In the genomic region with DNA sequence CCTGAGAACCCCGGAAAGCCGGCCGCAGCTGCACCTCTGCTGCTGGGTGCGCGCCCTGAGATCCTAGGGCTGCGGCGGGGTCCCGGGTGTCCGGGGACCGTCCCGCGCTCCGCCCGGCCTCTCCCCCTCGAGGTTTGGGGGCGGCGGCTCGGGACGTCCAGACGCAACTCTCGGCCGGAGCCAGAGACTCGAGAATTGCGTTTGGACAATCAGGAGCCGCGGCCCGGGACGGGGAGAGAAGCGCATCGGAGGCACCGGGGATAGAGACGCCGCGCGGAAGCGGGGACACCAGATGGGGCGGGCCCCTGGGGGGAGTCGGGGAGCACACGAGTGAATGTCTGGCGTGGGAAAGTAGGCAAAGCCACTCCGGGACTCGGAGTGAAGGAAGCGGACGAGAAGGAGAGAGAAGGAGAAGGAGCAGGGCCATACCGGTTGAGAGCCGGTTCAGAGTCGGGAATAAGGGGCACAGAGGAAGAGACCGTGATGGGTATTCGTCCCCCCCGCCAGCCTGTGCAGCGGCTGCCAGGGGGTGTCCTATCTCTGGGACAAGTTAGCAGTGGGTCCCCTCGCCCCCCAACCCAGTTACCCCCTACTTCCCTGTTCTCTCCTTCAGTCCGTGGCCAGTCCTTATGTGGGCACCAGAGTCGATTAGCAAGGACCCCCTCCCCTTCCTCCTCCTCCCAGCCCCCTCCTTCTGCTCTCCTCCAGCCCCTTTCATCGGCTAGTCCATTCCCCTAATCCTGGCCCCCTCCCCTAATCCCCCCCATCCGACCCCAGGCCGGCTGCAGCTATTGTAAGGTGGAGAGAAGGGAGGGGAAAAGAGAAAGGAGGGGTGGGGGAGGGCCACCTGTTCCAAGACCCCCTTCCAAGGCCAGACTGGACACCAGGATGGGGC, we compare ENCODE assay signal across 8 mouse cellular contexts. TPM values are rescaled to one million over a fixed set of nuclear protein-coding genes. Genes with fewer than 3 reads are reported as not detected.
A peak's percentile ranks its signal among the peaks of the same experiment; 100 is the strongest.
DNase-seq lines count a peak whose midpoint lies in the region; ATAC-seq and TF ChIP-seq lines count a peak whose summit lies in the region.

No protein-coding gene starts in this region.

- peak overlapping the region; percentile 93 for H3K27ac ChIP-seq in heart, embryonic 12.5 days (ENCODE audit: poor library complexity, severe bottlenecking)
- peak overlapping the region; percentile 94 for H3K27ac ChIP-seq in embryonic facial prominence, embryonic 13.5 days
- peak overlapping the region; percentile 82 for H3K27ac ChIP-seq in intestine, postnatal 0 days (ENCODE audit: low read depth, low read length)

- DNase-seq in heart, adult 8-10 months (ENCODE audit: low spot score), result no peak
- DNase-seq in MN1 (ENCODE audit: low spot score), result peak; percentile 77
- DNase-seq in neural tube, embryonic 10.5 days (ENCODE audit: extremely low spot score, low spot score), result peak; percentile 78
- DNase-seq in ovary, adult 18-20 months (ENCODE audit: low spot score), result no peak
- DNase-seq in urinary bladder, postnatal 14 days (ENCODE audit: low spot score), result no peak

- H3K4me1 ChIP-seq in heart, embryonic 12.5 days (replicated peaks), result peaks cover 52% of the 10 kb centered on the region
- peaks cover 53% of the 10 kb centered on the region for H3K4me1 ChIP-seq in embryonic facial prominence, embryonic 13.5 days
- peaks cover 19% of the 10 kb centered on the region; the same call in 1 of the 2 replicates for H3K4me1 ChIP-seq in intestine, postnatal 0 days (replicated peaks; ENCODE audit: control insufficient read depth, insufficient read depth, low read length)

- TF ChIP-seq CTCF in intestine, postnatal 0 days (IDR thresholded peaks at IDR 0.05; ENCODE audit: low read depth), result no peak

- peaks cover 48% of the 10 kb centered on the region for H3K36me3 ChIP-seq in heart, embryonic 12.5 days
- peaks cover 47% of the 10 kb centered on the region for H3K36me3 ChIP-seq in embryonic facial prominence, embryonic 13.5 days
- peaks cover 43% of the 10 kb centered on the region for H3K36me3 ChIP-seq in intestine, postnatal 0 days (ENCODE audit: control insufficient read depth, insufficient read depth)

- whole genome bisulfite sequencing in heart, embryonic 12.5 days, result under 1% methylated on average over 57 of the region's 57 CpGs
- WGBS in embryonic facial prominence, embryonic 13.5 days, result under 1% methylated on average over 56 of the region's 57 CpGs
- WGBS in intestine, postnatal 0 days, result 1% methylated on average over 57 of the region's 57 CpGs

- ATAC-seq in heart, embryonic 12.5 days (ENCODE audit: insufficient number of reproducible peaks, low FRiP score), result 0 out of 2 replicates have a peak, but pooled peaks have one; percentile 6
- no peak; the same call in 1 of the 2 replicates for ATAC-seq in embryonic facial prominence, embryonic 13.5 days (ENCODE audit: insufficient number of reproducible peaks, insufficient read depth, low FRiP score, low TSS enrichment, low read depth)
- ATAC-seq in intestine, postnatal 0 days, result peak; percentile 14

- H3K4me3 ChIP-seq in heart, embryonic 12.5 days, result peak overlapping the region; percentile 75
- H3K4me3 ChIP-seq in embryonic facial prominence, embryonic 13.5 days, result peak overlapping the region; percentile 82
- peak overlapping the region; percentile 86 for H3K4me3 ChIP-seq in intestine, postnatal 0 days (ENCODE audit: low read depth, low read length)

- peaks cover 5% of the 10 kb centered on the region; the same call in 1 of the 2 replicates for H3K9me3 ChIP-seq in heart, embryonic 12.5 days (replicated peaks)
- no peaks in the 10 kb centered on the region; the same call in 1 of the 2 replicates for H3K9me3 ChIP-seq in embryonic facial prominence, embryonic 13.5 days
- no peaks in the 10 kb centered on the region for H3K9me3 ChIP-seq in intestine, postnatal 0 days (ENCODE audit: control insufficient read depth)

- no peaks in the 10 kb centered on the region for H3K27me3 ChIP-seq in heart, embryonic 12.5 days (replicated peaks)
- no peaks in the 10 kb centered on the region; the same call in 1 of the 2 replicates for H3K27me3 ChIP-seq in embryonic facial prominence, embryonic 13.5 days
- H3K27me3 ChIP-seq in intestine, postnatal 0 days (replicated peaks; ENCODE audit: control insufficient read depth, insufficient read depth, low read length), result no peaks in the 10 kb centered on the region

- H3K4me2 ChIP-seq in heart, embryonic 12.5 days, result peak overlapping the region; percentile 95
- peak overlapping the region; percentile 99 for H3K4me2 ChIP-seq in embryonic facial prominence, embryonic 13.5 days
- H3K4me2 ChIP-seq in intestine, postnatal 0 days (replicated peaks; ENCODE audit: low read depth), result peak overlapping the region; percentile 99

- peak overlapping the region; percentile 91 for H3K9ac ChIP-seq in heart, embryonic 12.5 days
- H3K9ac ChIP-seq in embryonic facial prominence, embryonic 13.5 days, result peak overlapping the region; percentile 93
- H3K9ac ChIP-seq in intestine, postnatal 0 days (ENCODE audit: low read depth, low read length), result peak overlapping the region; percentile 88

RNA-seq across cellular contexts. Expression of a gene that starts 0.6 kb away (rescaled TPM):
- polyA plus RNA-seq in heart, embryonic 12.5 days (2016; fragmentation: Nextera tagmentation; extraction: Ambion mirVana), result 14.9 and 16.5 TPM in 2 replicates
- 10 to 100 TPM; 11.9 to 18.1 (median 14.1) TPM for total RNA-seq in heart, adult 8-10 months (2022)
- polyA plus RNA-seq in embryonic facial prominence, embryonic 13.5 days (2015; fragmentation: Nextera tagmentation; extraction: Ambion mirVana), result 17.1 and 22.3 TPM in 2 replicates
- polyA plus RNA-seq in intestine, postnatal 0 days (2015; fragmentation: Nextera tagmentation; extraction: Ambion mirVana), result 9.1 and 10.1 TPM in 2 replicates

RNA-seq across cellular contexts. Expression of a gene that starts 2.8 kb away (rescaled TPM):
- polyA plus RNA-seq in heart, embryonic 12.5 days (2016; fragmentation: Nextera tagmentation; extraction: Ambion mirVana), result 46.7 and 48.0 TPM in 2 replicates
- total RNA-seq in heart, adult 8-10 months (2022), result 100 to 1,000 TPM; 134 to 149 (median 137) TPM
- polyA plus RNA-seq in embryonic facial prominence, embryonic 13.5 days (2015; fragmentation: Nextera tagmentation; extraction: Ambion mirVana), result 57.4 and 58.8 TPM in 2 replicates
- polyA plus RNA-seq in intestine, postnatal 0 days (2015; fragmentation: Nextera tagmentation; extraction: Ambion mirVana), result 59.8 and 67.1 TPM in 2 replicates

RNA-seq across cellular contexts. Expression of a gene that starts 6.4 kb away (rescaled TPM):
- 128 and 130 TPM in 2 replicates for polyA plus RNA-seq in heart, embryonic 12.5 days (2016; fragmentation: Nextera tagmentation; extraction: Ambion mirVana)
- total RNA-seq in heart, adult 8-10 months (2022), result 10 to 100 TPM; 64.1 to 79.1 (median 73.2) TPM
- 201 and 212 TPM in 2 replicates for polyA plus RNA-seq in embryonic facial prominence, embryonic 13.5 days (2015; fragmentation: Nextera tagmentation; extraction: Ambion mirVana)
- 99.1 and 99.5 TPM in 2 replicates for polyA plus RNA-seq in intestine, postnatal 0 days (2015; fragmentation: Nextera tagmentation; extraction: Ambion mirVana)

RNA-seq across cellular contexts. Expression of a gene that starts 6.5 kb away (rescaled TPM):
- polyA plus RNA-seq in heart, embryonic 12.5 days (2016; fragmentation: Nextera tagmentation; extraction: Ambion mirVana), result 34.7 and 36.9 TPM in 2 replicates
- 10 to 100 TPM; 33.4 to 46.3 (median 42.3) TPM for total RNA-seq in heart, adult 8-10 months (2022)
- polyA plus RNA-seq in embryonic facial prominence, embryonic 13.5 days (2015; fragmentation: Nextera tagmentation; extraction: Ambion mirVana), result 53.4 and 56.4 TPM in 2 replicates
- polyA plus RNA-seq in intestine, postnatal 0 days (2015; fragmentation: Nextera tagmentation; extraction: Ambion mirVana), result 19.5 and 22.1 TPM in 2 replicates

RNA-seq across cellular contexts. Expression of a gene that starts 14.1 kb away (rescaled TPM):
- 0.48 and 0.83 TPM in 2 replicates for polyA plus RNA-seq in heart, embryonic 12.5 days (2016; fragmentation: Nextera tagmentation; extraction: Ambion mirVana)
- 1 to 10 TPM in 3 of 4 experiments, under 1 TPM in 1; 0.87 to 1.3 (median 1.2) TPM for total RNA-seq in heart, adult 8-10 months (2022)
- 23.7 and 26.5 TPM in 2 replicates for polyA plus RNA-seq in embryonic facial prominence, embryonic 13.5 days (2015; fragmentation: Nextera tagmentation; extraction: Ambion mirVana)
- polyA plus RNA-seq in intestine, postnatal 0 days (2015; fragmentation: Nextera tagmentation; extraction: Ambion mirVana), result 0.13 and 0.21 TPM in 2 replicates

Comparison
In these comparisons a context has a peak if more than half of its experiments do, and no peak if none do; other contexts are left out.
1. DNase-seq: peak in MN1 (single experiment) and neural tube, embryonic 10.5 days (single experiment); none in heart, adult 8-10 months (single experiment), ovary, adult 18-20 months (single experiment) and urinary bladder, postnatal 14 days (single experiment).
2. Peak in every context shown above with its lines, with median percentiles within 50 percentile points of each other: H3K27ac ChIP-seq, H3K4me2 ChIP-seq, H3K4me3 ChIP-seq and H3K9ac ChIP-seq.